Mouse (Mus musculus): ENCODE measurements around the gene Hist1h2bh. TPM values are rescaled to one million over a fixed set of nuclear protein-coding genes. Genes with fewer than 3 reads are reported as not detected.
"Not testable (repeated sequence)": the region's sequence is repeated elsewhere in the genome, so short reads cannot be mapped to it uniquely, and the experiment has no call there.

The Hist1h2bh gene
- total RNA-seq, 1 experiment from 2014 or later = 108 TPM

DNA sequence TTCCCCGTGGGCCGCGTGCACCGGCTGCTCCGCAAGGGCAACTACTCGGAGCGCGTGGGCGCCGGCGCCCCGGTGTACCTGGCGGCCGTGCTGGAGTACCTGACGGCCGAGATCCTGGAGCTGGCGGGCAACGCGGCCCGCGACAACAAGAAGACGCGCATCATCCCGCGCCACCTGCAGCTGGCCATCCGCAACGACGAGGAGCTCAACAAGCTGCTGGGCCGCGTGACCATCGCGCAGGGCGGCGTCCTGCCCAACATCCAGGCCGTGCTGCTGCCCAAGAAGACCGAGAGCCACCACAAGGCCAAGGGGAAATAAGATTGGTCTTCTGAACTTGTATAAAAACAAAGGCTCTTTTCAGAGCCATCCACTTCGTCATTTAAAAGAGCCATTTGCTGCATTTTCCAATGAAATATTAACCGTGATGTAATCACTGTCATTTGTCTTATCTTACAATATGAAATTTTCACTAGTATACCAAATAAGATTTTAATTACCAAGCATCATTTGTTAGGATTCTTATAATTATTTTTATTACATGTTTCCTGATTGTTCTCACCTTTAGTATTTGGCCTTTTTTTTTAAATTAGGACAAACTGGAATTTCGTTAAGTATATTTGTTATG lies 31.5 kb upstream of the Hist1h2bh start:
- ATAC-seq (replicated peaks; ENCODE audit: low read depth, poor library complexity, severe bottlenecking) = not testable (repeated sequence)

GRCm38 (mm10) chr13:23573898-23574524 lies 30.8 kb upstream of the Hist1h2bh start, which contains the start of the genes Hist1h2bf and Hist1h2ad:
TSS of gene Hist1h2bf (minus strand) at chr13:23574196.
TSS of gene Hist1h2ad (plus strand) at chr13:23574381.
- ATAC-seq (replicated peaks; ENCODE audit: low read depth, poor library complexity, severe bottlenecking) = peak; percentile 70

DNA sequence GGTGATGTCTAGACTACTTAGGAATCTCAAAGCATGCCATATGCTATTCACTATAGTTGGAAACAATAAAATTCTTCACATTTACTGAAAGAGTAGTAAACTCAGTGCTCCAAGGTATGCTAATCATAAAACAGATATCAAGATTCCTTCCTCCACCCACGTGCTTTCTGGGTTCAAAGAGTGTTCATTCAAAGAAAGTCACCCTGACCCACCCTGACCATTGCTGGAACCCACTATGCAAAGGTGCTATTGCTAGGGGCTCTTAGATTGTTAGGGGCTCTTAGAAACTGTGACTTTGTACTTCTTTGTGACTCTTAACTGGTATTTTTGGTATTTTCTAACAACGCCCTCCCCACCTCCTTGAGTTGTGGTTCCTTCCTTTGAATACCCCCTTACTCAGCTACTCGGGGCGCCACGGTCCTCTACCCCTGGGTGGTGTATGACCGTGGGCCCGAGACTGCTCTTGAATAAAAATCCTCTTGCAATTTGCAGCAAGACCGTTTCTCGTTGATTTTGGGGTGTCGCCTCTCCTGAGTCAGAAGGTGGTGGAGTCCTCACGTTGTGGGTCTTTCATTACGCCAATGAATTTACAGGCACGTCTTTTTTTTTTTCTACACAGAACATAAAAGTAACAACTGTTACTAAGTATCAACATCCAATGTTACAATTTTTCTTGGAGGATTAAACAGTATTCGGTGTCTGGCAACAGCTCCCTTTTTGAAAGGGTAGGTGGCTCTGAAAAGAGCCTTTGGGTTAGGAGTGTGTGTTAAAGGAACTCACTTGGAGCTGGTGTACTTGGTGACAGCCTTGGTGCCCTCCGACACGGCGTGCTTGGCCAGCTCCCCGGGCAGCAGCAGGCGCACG lies 30.1 kb upstream of the Hist1h2bh start:
- ATAC-seq (replicated peaks; ENCODE audit: low read depth, poor library complexity, severe bottlenecking) = not testable (repeated sequence)

GRCm38 (mm10) chr13:23572218-23573033 lies 29.2 kb upstream of the Hist1h2bh start:
- no peak for ATAC-seq (replicated peaks; ENCODE audit: low read depth, poor library complexity, severe bottlenecking)

- peak; percentile 9; the same call in 1 of the 2 replicates for ATAC-seq (replicated peaks; ENCODE audit: low read depth, poor library complexity, severe bottlenecking)
Measured at GRCm38 (mm10) chr13:23571504-23572217, 28.5 kb upstream of the Hist1h2bh start.

- peak; percentile 76 for ATAC-seq (replicated peaks; ENCODE audit: low read depth, poor library complexity, severe bottlenecking)
Measured at GRCm38 (mm10) chr13:23571022-23571503, 27.9 kb upstream of the Hist1h2bh start, which contains the start of the genes Hist1h2ae and Hist1h2bg. TSS of gene Hist1h2ae (minus strand) at chr13:23571220. TSS of gene Hist1h2bg (plus strand) at chr13:23571396.

DNA sequence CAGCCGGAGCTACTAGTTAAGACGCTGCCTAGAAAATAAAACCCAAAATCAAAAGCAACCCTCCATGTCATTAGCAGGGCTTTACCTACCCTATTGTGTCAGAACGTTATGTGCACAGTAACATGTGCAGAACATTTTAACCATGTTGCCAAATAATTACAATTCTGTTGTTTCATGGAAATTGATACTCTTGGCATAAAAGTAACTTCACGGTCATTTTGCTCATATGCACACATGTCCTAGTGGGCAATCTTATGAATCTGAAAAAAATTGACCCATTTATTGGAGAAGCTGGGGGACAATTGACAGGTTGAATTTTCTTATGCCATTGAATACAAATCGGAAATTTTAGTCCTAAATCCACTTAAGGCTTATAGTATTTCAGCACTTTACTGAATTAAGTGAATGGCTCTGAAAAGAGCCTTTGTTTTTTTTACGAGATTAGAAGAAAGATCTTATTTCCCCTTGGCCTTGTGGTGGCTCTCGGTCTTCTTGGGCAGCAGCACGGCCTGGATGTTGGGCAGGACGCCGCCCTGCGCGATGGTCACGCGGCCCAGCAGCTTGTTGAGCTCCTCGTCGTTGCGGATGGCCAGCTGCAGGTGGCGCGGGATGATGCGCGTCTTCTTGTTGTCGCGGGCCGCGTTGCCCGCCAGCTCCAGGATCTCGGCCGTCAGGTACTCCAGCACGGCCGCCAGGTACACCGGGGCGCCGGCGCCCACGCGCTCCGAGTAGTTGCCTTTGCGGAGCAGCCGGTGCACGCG lies 27.2 kb upstream of the Hist1h2bh start:
- ATAC-seq (replicated peaks; ENCODE audit: low read depth, poor library complexity, severe bottlenecking) = not testable (repeated sequence)

DNA sequence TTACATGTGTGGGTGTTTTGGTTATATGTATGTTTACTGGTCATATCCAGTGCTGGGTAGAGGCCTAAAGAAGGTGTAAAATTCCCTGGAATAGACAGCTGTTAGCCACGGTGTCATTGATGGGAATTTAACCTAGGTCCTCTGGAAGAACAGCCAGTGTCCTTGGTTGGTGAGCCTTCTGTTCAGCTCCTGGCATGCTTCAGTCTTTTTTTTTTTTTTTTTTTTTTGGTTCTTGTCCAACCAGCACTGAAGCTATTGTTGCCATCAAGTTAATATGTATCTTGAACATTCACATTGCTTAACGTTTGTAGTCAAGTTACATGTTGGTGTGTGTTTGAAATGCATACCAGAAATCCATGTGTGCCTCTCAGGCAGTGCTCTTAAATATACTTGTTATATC lies 21.3 kb upstream of the Hist1h2bh start:
- ATAC-seq (replicated peaks; ENCODE audit: low read depth, poor library complexity, severe bottlenecking) = no peak

- ATAC-seq (replicated peaks; ENCODE audit: low read depth, poor library complexity, severe bottlenecking) = peak; percentile 46
Measured at GRCm38 (mm10) chr13:23562699-23563462, 19.7 kb upstream of the Hist1h2bh start.

DNA sequence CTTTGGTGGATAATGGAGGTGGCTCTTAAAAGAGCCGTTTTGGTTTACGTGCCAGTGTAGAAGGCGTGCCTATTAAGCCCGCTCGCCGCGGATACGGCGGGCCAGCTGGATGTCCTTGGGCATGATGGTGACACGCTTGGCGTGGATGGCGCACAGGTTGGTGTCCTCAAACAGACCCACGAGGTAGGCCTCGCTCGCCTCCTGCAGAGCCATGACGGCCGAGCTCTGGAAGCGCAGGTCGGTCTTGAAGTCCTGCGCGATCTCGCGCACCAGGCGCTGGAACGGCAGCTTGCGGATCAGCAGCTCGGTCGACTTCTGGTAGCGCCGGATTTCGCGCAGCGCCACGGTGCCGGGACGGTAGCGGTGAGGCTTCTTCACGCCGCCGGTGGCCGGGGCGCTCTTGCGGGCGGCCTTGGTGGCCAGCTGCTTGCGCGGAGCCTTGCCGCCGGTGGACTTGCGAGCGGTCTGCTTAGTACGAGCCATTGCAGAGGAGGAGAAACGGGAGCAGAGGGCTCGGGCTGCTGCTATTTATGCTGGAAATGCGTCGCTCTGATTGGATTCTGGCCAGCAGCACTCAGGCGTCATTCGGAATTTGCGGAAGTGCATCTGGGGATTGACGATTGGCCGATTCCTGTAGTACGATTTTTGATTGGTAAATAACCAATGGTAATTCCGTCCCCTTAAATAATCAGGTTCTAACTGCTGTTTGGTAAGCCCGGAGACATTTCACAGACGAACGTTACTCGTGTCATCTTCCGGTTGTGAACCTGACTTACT lies 18.9 kb upstream of the Hist1h2bh start, which contains the start of gene Hist1h3e:
Gene Hist1h3e, minus strand, starts transcription at position 487 of the 777 bp plus-strand sequence.
- peak; percentile 79 for ATAC-seq (replicated peaks; ENCODE audit: low read depth, poor library complexity, severe bottlenecking)

DNA sequence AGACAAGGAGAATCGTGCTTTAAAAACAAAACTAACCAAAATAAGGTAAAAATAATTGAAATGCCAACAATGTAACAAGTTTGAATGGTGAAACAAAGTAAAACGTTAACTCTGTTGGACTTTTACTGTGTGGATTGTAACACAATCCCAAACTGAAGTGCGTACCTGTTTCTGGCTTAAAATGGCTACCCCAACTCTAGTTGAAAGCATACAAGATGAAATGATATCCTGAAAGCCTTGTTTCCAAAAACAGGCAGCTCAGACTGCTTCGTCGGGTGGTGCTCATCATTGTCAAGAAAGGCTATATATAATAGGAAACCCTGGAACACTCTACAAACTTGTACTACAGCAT lies 18.3 kb upstream of the Hist1h2bh start:
- ATAC-seq (replicated peaks; ENCODE audit: low read depth, poor library complexity, severe bottlenecking) = not testable (repeated sequence)

- ATAC-seq (replicated peaks; ENCODE audit: low read depth, poor library complexity, severe bottlenecking) = not testable (repeated sequence)
Measured at GRCm38 (mm10) chr13:23560699-23561098, 17.5 kb upstream of the Hist1h2bh start.

DNA sequence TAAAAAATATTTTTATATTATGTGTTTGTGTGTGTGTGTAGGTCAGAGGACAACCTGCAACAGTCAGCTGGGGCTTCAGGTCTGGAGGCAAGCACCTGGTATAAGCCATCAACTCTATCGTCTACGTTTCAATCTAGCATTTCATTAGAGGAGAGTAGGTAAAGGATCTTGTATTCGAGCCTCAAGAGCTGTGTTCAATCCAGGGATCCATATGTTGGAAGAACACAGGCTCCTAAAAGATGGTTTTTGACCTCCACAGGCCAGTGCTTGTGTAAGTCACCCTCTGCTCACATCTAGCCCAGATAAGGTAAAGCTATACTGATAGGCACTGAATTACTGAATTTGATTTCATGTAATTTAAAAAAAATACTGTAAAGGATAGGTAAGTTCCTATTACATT lies 13.7 kb upstream of the Hist1h2bh start:
- no peak for ATAC-seq (replicated peaks; ENCODE audit: low read depth, poor library complexity, severe bottlenecking)

DNA sequence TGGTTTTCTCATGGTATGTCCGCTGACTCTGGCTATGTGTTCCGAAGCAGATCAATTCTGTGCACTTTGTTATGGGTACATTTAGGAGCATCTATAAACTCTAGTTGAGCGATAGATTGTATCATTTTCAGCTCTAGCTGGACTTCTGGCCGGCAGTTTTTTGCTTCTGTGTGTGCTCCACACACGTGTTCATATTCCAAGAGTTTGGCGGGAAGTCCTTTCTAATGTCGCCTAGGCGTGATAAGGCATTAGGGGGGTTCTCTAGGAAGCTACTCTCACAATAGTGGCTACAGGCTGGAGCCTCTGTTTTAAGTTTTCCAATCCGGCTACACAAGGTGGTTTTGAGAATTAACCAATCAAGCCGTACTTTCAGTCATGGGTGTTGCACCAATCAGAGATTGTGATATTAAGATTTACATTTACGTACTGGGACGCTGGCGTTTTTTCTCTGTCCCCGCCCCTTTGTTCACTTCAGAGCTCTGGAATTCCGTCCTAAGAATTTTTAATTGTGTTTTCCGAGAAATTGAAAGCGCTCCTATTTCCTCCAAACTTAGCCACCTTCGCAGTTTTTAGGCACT lies 12.7 kb upstream of the Hist1h2bh start:
- ATAC-seq (replicated peaks; ENCODE audit: low read depth, poor library complexity, severe bottlenecking) = peak; percentile 49

GRCm38 (mm10) chr13:23554925-23555838 lies 12.0 kb upstream of the Hist1h2bh start:
- peak; percentile 57 for ATAC-seq (replicated peaks; ENCODE audit: low read depth, poor library complexity, severe bottlenecking)

Data from common myeloid progenitor, adult 5-6 weeks (primary cell).